Mouse (Mus musculus) intestine, embryonic 16.5 days (tissue): Measurements from ENCODE around the gene Rfx3. TPM values are rescaled to one million over a fixed set of nuclear protein-coding genes. Genes with fewer than 3 reads are reported as not detected.

Source experiments
- ATAC-seq: fragments of 200-750 bp; cut with Nextera tagmentation; 2 replicates; pipeline ENCODE4 v1.8.0; 2017; ENCODE audit warnings: moderate TSS enrichment, moderate library complexity
- H3K27ac ChIP-seq: fragments of 300-500 bp; sonication (generic); 2 replicates; pipeline ENCODE4 v1.5.1; 2014; ENCODE audit warnings: mild to moderate bottlenecking, low read length
- H3K27me3 ChIP-seq: fragments of 300-500 bp; sonication (generic); replicated peaks from 2 replicates; pipeline ENCODE4 v1.6.1; 2014; ENCODE audit warnings: low read length, control low read depth, mixed read lengths; ENCODE audit not compliant: control insufficient read depth, insufficient read depth
- H3K36me3 ChIP-seq: fragments of 300-500 bp; sonication (generic); 2 replicates; pipeline ENCODE4 v1.6.1; 2014; ENCODE audit warnings: low read length, control low read depth; ENCODE audit not compliant: control insufficient read depth, insufficient read depth
- H3K4me1 ChIP-seq: fragments of 300-500 bp; sonication (generic); 2 replicates; pipeline ENCODE4 v1.6.1; 2014; ENCODE audit warnings: low read length, control low read depth, mixed read lengths; ENCODE audit not compliant: control insufficient read depth, insufficient read depth
- H3K4me2 ChIP-seq: fragments of 300-500 bp; sonication (generic); 2 replicates; pipeline ENCODE4 v1.6.1; 2014; ENCODE audit warnings: low read depth, low read length, control low read depth
- H3K4me3 ChIP-seq: fragments of 300-500 bp; sonication (generic); 2 replicates; pipeline ENCODE4 v1.5.1; 2014; ENCODE audit warnings: mild to moderate bottlenecking, low read length
- H3K9ac ChIP-seq: fragments of 300-500 bp; sonication (generic); 2 replicates; pipeline ENCODE4 v1.6.1; 2014; ENCODE audit warnings: low read depth, low read length
- H3K9me3 ChIP-seq: fragments of 300-500 bp; sonication (generic); 2 replicates; pipeline ENCODE4 v1.6.1; 2016; ENCODE audit warnings: low read length, control low read depth; ENCODE audit not compliant: control insufficient read depth
- WGBS: fragments of 180-500 bp; shearing (Covaris S2); extraction: QIAGEN DNeasy Blood & Tissue Kit; methylation state at CpG from one replicate; pipeline ENCODE4 v1.1.7; 2014; 5-methylcytosine and 5-hydroxymethylcytosine counted together
- polyA plus RNA-seq: library from polyadenylated mRNA; unstranded; fragments of >200 nt; fragmentation: Nextera tagmentation; extraction: Ambion mirVana; gene quantifications from 2 replicates; pipeline ENCODE4 v1.2.1, GENCODE M21; 2015

The Rfx3 gene
- polyA plus RNA-seq, 1 experiment from 2014 or later = 5.8 TPM

DNA sequence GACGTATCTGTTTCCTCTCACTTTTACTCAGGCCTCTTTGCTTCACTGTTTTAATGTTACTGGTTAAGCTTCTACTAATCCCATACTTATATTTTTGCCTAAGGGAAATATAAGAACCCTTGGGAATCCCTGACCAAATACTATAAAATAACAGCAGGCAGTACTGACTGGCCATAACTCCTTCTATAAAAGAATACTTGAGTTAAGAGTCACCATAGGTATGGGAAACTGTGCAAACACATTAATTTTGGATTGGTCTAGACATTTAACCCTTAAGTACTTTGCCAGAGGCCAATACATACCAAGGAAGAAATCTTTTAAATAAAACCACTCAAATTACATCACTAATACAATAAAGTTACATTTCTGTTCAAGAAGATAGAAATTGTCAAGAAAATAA lies 6.8 kb downstream of the Rfx3 start:
- H3K9ac ChIP-seq = no peak overlapping the region
- no peak for ATAC-seq
- no peak overlapping the region for H3K4me3 ChIP-seq
- no peaks in the 10 kb centered on the region for H3K36me3 ChIP-seq
- no peaks in the 10 kb centered on the region for H3K4me1 ChIP-seq
- no peak overlapping the region for H3K27ac ChIP-seq
- no peaks in the 10 kb centered on the region for H3K9me3 ChIP-seq
- no peaks in the 10 kb centered on the region for H3K27me3 ChIP-seq
- 48% methylated on average over 1 of the region's 1 CpGs for WGBS
- no peak overlapping the region for H3K4me2 ChIP-seq

DNA sequence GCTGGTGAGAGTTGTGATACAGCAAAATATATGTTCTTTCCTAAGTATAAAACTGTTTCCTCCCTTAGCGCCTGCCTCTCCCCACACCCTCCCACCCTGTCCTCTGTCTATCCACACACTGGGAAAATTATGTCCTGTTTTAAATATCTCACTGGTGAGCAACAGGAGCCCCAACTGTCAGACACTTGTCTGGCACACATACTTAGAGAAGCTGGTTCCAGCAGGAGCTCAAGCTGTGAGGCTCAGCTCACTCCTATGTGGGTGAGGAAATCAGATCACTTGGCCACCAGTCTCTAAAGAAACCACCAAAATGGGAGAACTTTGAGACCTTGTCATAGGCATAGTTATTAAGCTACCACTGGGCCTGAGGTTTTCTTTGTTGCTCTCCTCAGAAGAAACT lies 7.5 kb downstream of the Rfx3 start:
- 50% methylated on average over 1 of the region's 1 CpGs for WGBS
- no peaks in the 10 kb centered on the region for H3K9me3 ChIP-seq
- no peak for ATAC-seq
- no peak overlapping the region for H3K4me2 ChIP-seq
- H3K4me1 ChIP-seq = no peaks in the 10 kb centered on the region
- H3K9ac ChIP-seq = no peak overlapping the region
- H3K27ac ChIP-seq = no peak overlapping the region
- no peaks in the 10 kb centered on the region for H3K27me3 ChIP-seq
- H3K4me3 ChIP-seq = no peak overlapping the region
- H3K36me3 ChIP-seq = no peaks in the 10 kb centered on the region

GRCm38 (mm10) chr19:28002708-28003107 lies 8.3 kb downstream of the Rfx3 start:
- no peaks in the 10 kb centered on the region for H3K9me3 ChIP-seq
- no peak overlapping the region for H3K4me2 ChIP-seq
- no peak overlapping the region for H3K27ac ChIP-seq
- no peak for ATAC-seq
- H3K27me3 ChIP-seq = no peaks in the 10 kb centered on the region
- no peak overlapping the region for H3K9ac ChIP-seq
- H3K4me3 ChIP-seq = no peak overlapping the region
- WGBS = 83% methylated on average over 3 of the region's 3 CpGs
- H3K36me3 ChIP-seq = no peaks in the 10 kb centered on the region
- H3K4me1 ChIP-seq = no peaks in the 10 kb centered on the region

DNA sequence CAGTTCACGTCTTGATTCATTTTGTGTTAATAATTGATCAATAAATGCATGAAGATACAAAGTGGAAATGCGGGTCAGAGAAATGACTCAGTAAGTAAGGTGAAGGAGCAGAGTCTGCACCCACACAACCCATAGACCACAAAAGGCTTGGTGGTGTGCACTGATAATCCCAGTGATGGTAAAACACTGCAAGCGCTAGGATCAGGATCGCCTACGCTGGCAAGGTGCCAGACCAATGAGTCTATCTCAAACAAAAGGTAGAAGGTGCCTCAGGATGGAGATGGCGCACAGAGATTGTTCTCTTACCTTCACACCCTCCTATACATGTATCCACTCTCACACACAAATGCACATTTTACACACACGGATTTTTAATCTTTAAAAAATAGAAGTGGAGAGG lies 18.2 kb downstream of the Rfx3 start:
- no peaks in the 10 kb centered on the region for H3K27me3 ChIP-seq
- 79% methylated on average over 7 of the region's 7 CpGs for WGBS
- no peak overlapping the region for H3K9ac ChIP-seq
- H3K27ac ChIP-seq = no peak overlapping the region
- H3K4me1 ChIP-seq = no peaks in the 10 kb centered on the region
- no peak overlapping the region for H3K4me3 ChIP-seq
- no peaks in the 10 kb centered on the region for H3K9me3 ChIP-seq
- ATAC-seq = no peak
- H3K36me3 ChIP-seq = no peaks in the 10 kb centered on the region
- H3K4me2 ChIP-seq = no peak overlapping the region

DNA sequence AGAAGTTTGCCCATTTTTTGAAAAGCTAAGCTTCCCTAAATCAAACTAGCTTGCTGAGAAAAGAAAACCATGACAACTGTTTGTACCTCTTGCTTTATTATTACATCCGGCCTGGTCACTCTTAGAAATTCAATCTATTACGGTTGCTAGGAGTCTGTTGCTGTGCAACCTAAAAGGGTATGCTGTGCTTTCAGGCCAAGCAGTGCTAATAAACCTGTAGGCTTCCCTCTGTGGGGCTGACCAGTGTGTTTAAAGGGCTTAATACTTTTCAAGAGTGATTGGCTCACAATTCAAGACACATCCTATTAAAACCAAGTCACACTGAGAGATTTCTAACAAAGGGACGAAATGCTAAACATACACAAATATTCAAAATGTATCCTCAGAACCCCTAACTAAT lies 22.2 kb downstream of the Rfx3 start:
- H3K27me3 ChIP-seq = no peaks in the 10 kb centered on the region
- H3K9ac ChIP-seq = no peak overlapping the region
- H3K4me2 ChIP-seq = no peak overlapping the region
- H3K4me3 ChIP-seq = no peak overlapping the region
- WGBS = 48% methylated on average over 3 of the region's 3 CpGs
- no peak for ATAC-seq
- no peaks in the 10 kb centered on the region for H3K36me3 ChIP-seq
- no peaks in the 10 kb centered on the region for H3K4me1 ChIP-seq
- no peaks in the 10 kb centered on the region for H3K9me3 ChIP-seq
- no peak overlapping the region for H3K27ac ChIP-seq

DNA sequence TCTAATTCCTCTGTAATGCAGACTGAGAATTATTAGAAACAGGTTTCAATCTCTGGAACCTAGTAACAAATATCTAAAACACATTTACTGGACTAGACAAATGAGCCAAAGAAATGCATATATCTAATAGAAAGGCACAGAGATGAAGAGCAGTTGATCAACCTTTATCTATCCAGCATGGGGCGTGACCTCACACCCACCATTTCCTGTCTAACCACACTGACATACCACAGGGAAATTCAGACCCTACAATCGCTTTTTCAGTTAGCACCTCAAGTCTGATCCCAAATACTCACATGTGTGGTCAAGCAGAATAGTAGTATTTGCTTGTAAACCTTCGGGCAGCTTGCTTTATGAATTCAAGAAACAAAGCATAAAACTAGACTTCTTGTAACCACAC lies 43.4 kb downstream of the Rfx3 start:
- no peak for ATAC-seq
- Histone ChIP-seq H3K9ac (no peak overlapping the region), H3K4me2 (no peak overlapping the region), H3K36me3 (no peaks in the 10 kb centered on the region), H3K27ac (no peak overlapping the region), H3K9me3 (no peaks in the 10 kb centered on the region), H3K27me3 (no peaks in the 10 kb centered on the region), H3K4me1 (no peaks in the 10 kb centered on the region), H3K4me3 (no peak overlapping the region)
- 86% methylated on average over 3 of the region's 3 CpGs for WGBS

GRCm38 (mm10) chr19:27961271-27961670 lies 49.7 kb downstream of the Rfx3 start:
- H3K27ac ChIP-seq = no peak overlapping the region
- ATAC-seq = no peak
- H3K4me3 ChIP-seq = no peak overlapping the region
- H3K9ac ChIP-seq = no peak overlapping the region
- no peaks in the 10 kb centered on the region for H3K27me3 ChIP-seq
- WGBS = 90% methylated on average over 3 of the region's 3 CpGs
- H3K4me1 ChIP-seq = no peaks in the 10 kb centered on the region
- no peaks in the 10 kb centered on the region for H3K36me3 ChIP-seq
- no peak overlapping the region for H3K4me2 ChIP-seq
- no peaks in the 10 kb centered on the region for H3K9me3 ChIP-seq

DNA sequence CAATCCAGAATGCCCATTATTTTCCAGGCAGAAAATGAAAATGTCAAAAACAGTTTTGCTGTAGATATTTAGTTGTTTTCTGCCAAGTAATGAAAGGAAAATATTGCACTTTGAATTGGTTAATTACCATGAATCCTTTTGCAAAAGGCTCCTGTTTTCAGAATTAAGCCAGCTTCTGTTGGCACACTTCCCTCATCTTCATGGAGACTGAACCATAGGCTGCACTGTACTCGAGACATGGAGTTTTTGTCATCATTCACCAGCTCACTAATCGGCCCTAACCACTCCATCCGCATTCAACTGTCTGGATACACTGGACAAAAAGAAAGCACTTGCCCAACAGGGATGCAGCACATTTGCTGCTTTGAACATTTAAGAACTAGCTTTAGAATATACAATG lies 75.5 kb downstream of the Rfx3 start:
- Histone ChIP-seq H3K4me3 (no peak overlapping the region), H3K9ac (no peak overlapping the region), H3K4me1 (no peaks in the 10 kb centered on the region), H3K4me2 (no peak overlapping the region), H3K9me3 (no peaks in the 10 kb centered on the region), H3K27ac (no peak overlapping the region), H3K27me3 (no peaks in the 10 kb centered on the region), H3K36me3 (no peaks in the 10 kb centered on the region)
- ATAC-seq = no peak
- 73% methylated on average over 3 of the region's 3 CpGs for WGBS

GRCm38 (mm10) chr19:27931136-27931535 lies 79.8 kb downstream of the Rfx3 start:
- H3K4me1 ChIP-seq = no peaks in the 10 kb centered on the region
- no peaks in the 10 kb centered on the region for H3K27me3 ChIP-seq
- H3K9me3 ChIP-seq = no peaks in the 10 kb centered on the region
- H3K9ac ChIP-seq = no peak overlapping the region
- H3K27ac ChIP-seq = no peak overlapping the region
- H3K4me3 ChIP-seq = no peak overlapping the region
- no peak overlapping the region for H3K4me2 ChIP-seq
- ATAC-seq = no peak
- no peaks in the 10 kb centered on the region for H3K36me3 ChIP-seq
- 96% methylated on average over 2 of the region's 2 CpGs for WGBS

GRCm38 (mm10) chr19:27926378-27926777 lies 84.6 kb downstream of the Rfx3 start:
- Histone ChIP-seq H3K4me1 (no peaks in the 10 kb centered on the region), H3K27ac (no peak overlapping the region), H3K9me3 (no peaks in the 10 kb centered on the region), H3K4me2 (no peak overlapping the region), H3K9ac (no peak overlapping the region), H3K4me3 (no peak overlapping the region), H3K36me3 (no peaks in the 10 kb centered on the region), H3K27me3 (no peaks in the 10 kb centered on the region)
- no peak for ATAC-seq
- whole genome bisulfite sequencing = 67% methylated on average over 3 of the region's 3 CpGs
